Mouse (Mus musculus): ENCODE results near the gene Pde10a. TPM values are rescaled to one million over a fixed set of nuclear protein-coding genes. Genes with fewer than 3 reads are reported as not detected.
A peak's percentile ranks its signal among the peaks of the same experiment; 100 is the strongest.

Gene Pde10a
- total and polyA plus RNA-seq, 2 experiments from 2014 or later = 14.7 to 55.4 TPM

GRCm38 (mm10) chr17:8903555-8904283 lies 378.5 kb downstream of the Pde10a start:
- WGBS = 47% methylated on average over 5 of the region's 5 CpGs
- H3K27me3 ChIP-seq (ENCODE audit: insufficient read depth, low read length) = no peaks in the 10 kb centered on the region
- H3K4me2 ChIP-seq (ENCODE audit: low read depth) = no peak overlapping the region
- TF ChIP-seq CTCF (IDR thresholded peaks at IDR 0.05; ENCODE audit: low read depth) = no peak
- ATAC-seq = no peak
- H3K9me3 ChIP-seq (ENCODE audit: low read length) = no peaks in the 10 kb centered on the region
- H3K4me1 ChIP-seq (ENCODE audit: insufficient read depth) = 0 out of 2 replicates have a peak, but pooled peaks cover 3% of the 10 kb centered on the region
- H3K4me3 ChIP-seq (ENCODE audit: low read depth, low read length) = no peak overlapping the region
- H3K9ac ChIP-seq = no peak overlapping the region
- H3K36me3 ChIP-seq (ENCODE audit: insufficient read depth) = no peaks in the 10 kb centered on the region; the same call in none of the 2 replicates
- DNase-seq = no peak
- H3K27ac ChIP-seq (ENCODE audit: low read depth, low read length) = no peak overlapping the region

GRCm38 (mm10) chr17:8910571-8910970 lies 385.4 kb downstream of the Pde10a start:
- WGBS = 65% methylated on average over 5 of the region's 5 CpGs
- no peak overlapping the region for H3K27ac ChIP-seq (ENCODE audit: low read depth, low read length)

GRCm38 (mm10) chr17:8912933-8913332 lies 387.8 kb downstream of the Pde10a start:
- no peak for TF ChIP-seq CTCF (IDR thresholded peaks at IDR 0.05; ENCODE audit: low read depth)
- Histone ChIP-seq H3K27ac (ENCODE audit: low read depth, low read length) (no peak overlapping the region), H3K36me3 (ENCODE audit: insufficient read depth) (no peaks in the 10 kb centered on the region), H3K9me3 (ENCODE audit: low read length) (no peaks in the 10 kb centered on the region), H3K27me3 (ENCODE audit: insufficient read depth, low read length) (no peaks in the 10 kb centered on the region), H3K4me1 (ENCODE audit: insufficient read depth) (no peaks in the 10 kb centered on the region), H3K9ac (no peak overlapping the region), H3K4me2 (ENCODE audit: low read depth) (no peak overlapping the region), H3K4me3 (ENCODE audit: low read depth, low read length) (no peak overlapping the region)
- DNase-seq (peak; percentile 55), ATAC-seq (no peak)
- 65% methylated on average over 3 of the region's 3 CpGs for WGBS

More at GRCm38 (mm10) chr17:8910571-8910970, 385.4 kb downstream of the Pde10a start:
- ATAC-seq (no peak), DNase-seq (no peak)
- H3K36me3 ChIP-seq (ENCODE audit: insufficient read depth) = no peaks in the 10 kb centered on the region
- H3K9me3 ChIP-seq (ENCODE audit: low read length) = no peaks in the 10 kb centered on the region
- H3K9ac ChIP-seq = no peak overlapping the region
- no peaks in the 10 kb centered on the region for H3K27me3 ChIP-seq (ENCODE audit: insufficient read depth, low read length)
- no peak overlapping the region for H3K4me2 ChIP-seq (ENCODE audit: low read depth)
- TF ChIP-seq CTCF (IDR thresholded peaks at IDR 0.05; ENCODE audit: low read depth) = no peak
- no peaks in the 10 kb centered on the region for H3K4me1 ChIP-seq (ENCODE audit: insufficient read depth)
- H3K4me3 ChIP-seq (ENCODE audit: low read depth, low read length) = no peak overlapping the region

- Histone ChIP-seq H3K4me1 (ENCODE audit: insufficient read depth) (no peaks in the 10 kb centered on the region), H3K27ac (ENCODE audit: low read depth, low read length) (no peak overlapping the region), H3K4me2 (ENCODE audit: low read depth) (no peak overlapping the region), H3K36me3 (ENCODE audit: insufficient read depth) (peaks cover 4% of the 10 kb centered on the region; the same call in 1 of the 2 replicates), H3K9me3 (ENCODE audit: low read length) (no peaks in the 10 kb centered on the region), H3K4me3 (ENCODE audit: low read depth, low read length) (no peak overlapping the region), H3K27me3 (ENCODE audit: insufficient read depth, low read length) (no peaks in the 10 kb centered on the region), H3K9ac (no peak overlapping the region)
- no peak for TF ChIP-seq CTCF (IDR thresholded peaks at IDR 0.05; ENCODE audit: low read depth)
- DNase-seq = no peak
- ATAC-seq = no peak
Measured at GRCm38 (mm10) chr17:8915693-8916092, 390.5 kb downstream of the Pde10a start.

GRCm38 (mm10) chr17:8923074-8923473 lies 397.9 kb downstream of the Pde10a start:
- Histone ChIP-seq H3K9ac (no peak overlapping the region), H3K4me2 (ENCODE audit: low read depth) (no peak overlapping the region), H3K36me3 (ENCODE audit: insufficient read depth) (peaks cover 4% of the 10 kb centered on the region; the same call in 1 of the 2 replicates), H3K4me3 (ENCODE audit: low read depth, low read length) (no peak overlapping the region), H3K27me3 (ENCODE audit: insufficient read depth, low read length) (no peaks in the 10 kb centered on the region), H3K27ac (ENCODE audit: low read depth, low read length) (no peak overlapping the region), H3K4me1 (ENCODE audit: insufficient read depth) (no peaks in the 10 kb centered on the region; the same call in 1 of the 2 replicates), H3K9me3 (ENCODE audit: low read length) (no peaks in the 10 kb centered on the region)
- 57% methylated on average over 4 of the region's 4 CpGs for WGBS
- ATAC-seq (no peak), DNase-seq (no peak)
- TF ChIP-seq CTCF (IDR thresholded peaks at IDR 0.05; ENCODE audit: low read depth) = no peak

GRCm38 (mm10) chr17:8923727-8924126 lies 398.6 kb downstream of the Pde10a start:
- no peak for TF ChIP-seq CTCF (IDR thresholded peaks at IDR 0.05; ENCODE audit: low read depth)
- H3K4me2 ChIP-seq (ENCODE audit: low read depth) = no peak overlapping the region
- no peak for DNase-seq
- no peaks in the 10 kb centered on the region for H3K27me3 ChIP-seq (ENCODE audit: insufficient read depth, low read length)
- WGBS = 54% methylated on average over 8 of the region's 8 CpGs
- no peak overlapping the region for H3K9ac ChIP-seq
- peaks cover 4% of the 10 kb centered on the region; the same call in 1 of the 2 replicates for H3K36me3 ChIP-seq (ENCODE audit: insufficient read depth)
- H3K9me3 ChIP-seq (ENCODE audit: low read length) = no peaks in the 10 kb centered on the region
- H3K4me3 ChIP-seq (ENCODE audit: low read depth, low read length) = no peak overlapping the region
- H3K27ac ChIP-seq (ENCODE audit: low read depth, low read length) = no peak overlapping the region
- ATAC-seq = no peak
- H3K4me1 ChIP-seq (ENCODE audit: insufficient read depth) = peaks cover 4% of the 10 kb centered on the region; the same call in 1 of the 2 replicates

GRCm38 (mm10) chr17:8925819-8926383 lies 400.7 kb downstream of the Pde10a start:
- ATAC-seq = no peak
- no peaks in the 10 kb centered on the region for H3K27me3 ChIP-seq (ENCODE audit: insufficient read depth, low read length)
- H3K36me3 ChIP-seq (ENCODE audit: insufficient read depth) = no peaks in the 10 kb centered on the region
- no peak overlapping the region for H3K27ac ChIP-seq (ENCODE audit: low read depth, low read length)
- peaks cover 4% of the 10 kb centered on the region; the same call in 1 of the 2 replicates for H3K4me1 ChIP-seq (ENCODE audit: insufficient read depth)
- no peak overlapping the region for H3K9ac ChIP-seq
- WGBS = 67% methylated on average over 10 of the region's 10 CpGs
- no peak for DNase-seq
- H3K4me3 ChIP-seq (ENCODE audit: low read depth, low read length) = no peak overlapping the region
- no peak overlapping the region for H3K4me2 ChIP-seq (ENCODE audit: low read depth)
- H3K9me3 ChIP-seq (ENCODE audit: low read length) = no peaks in the 10 kb centered on the region
- TF ChIP-seq CTCF (IDR thresholded peaks at IDR 0.05; ENCODE audit: low read depth) = no peak

Data from forebrain, postnatal 0 days (tissue).